Mouse (Mus musculus): Measurements from ENCODE around the gene Atg7. TPM values are rescaled to one million over a fixed set of nuclear protein-coding genes. Genes with fewer than 3 reads are reported as not detected.

Gene Atg7
- polyA plus RNA-seq, 1 experiment from 2014 or later: 18.4 TPM

- H3K27me3 ChIP-seq (ENCODE audit: control insufficient read depth, insufficient read depth, low read length): no peaks in the 10 kb centered on the region
- H3K36me3 ChIP-seq (ENCODE audit: control insufficient read depth, insufficient read depth, low read length): no peaks in the 10 kb centered on the region
- no peaks in the 10 kb centered on the region for H3K4me1 ChIP-seq (ENCODE audit: control insufficient read depth, insufficient read depth, low read length)
- H3K9ac ChIP-seq (replicated peaks; ENCODE audit: low read length): no peak overlapping the region
- DNase-seq: no peak
- no peak overlapping the region for H3K27ac ChIP-seq (replicated peaks; ENCODE audit: low read depth, low read length)
- no peak overlapping the region for H3K4me3 ChIP-seq (replicated peaks; ENCODE audit: low read depth, low read length)
- H3K4me2 ChIP-seq (ENCODE audit: low read length): no peak overlapping the region
- 75% methylated on average over 9 of the region's 9 CpGs for WGBS
- no peak for ATAC-seq (ENCODE audit: low FRiP score, low TSS enrichment)
- no peaks in the 10 kb centered on the region for H3K9me3 ChIP-seq (ENCODE audit: control insufficient read depth, low read length)
These were observed 190.3 kb downstream of the Atg7 start for GRCm38 (mm10) chr6:114833058-114833685.

DNA sequence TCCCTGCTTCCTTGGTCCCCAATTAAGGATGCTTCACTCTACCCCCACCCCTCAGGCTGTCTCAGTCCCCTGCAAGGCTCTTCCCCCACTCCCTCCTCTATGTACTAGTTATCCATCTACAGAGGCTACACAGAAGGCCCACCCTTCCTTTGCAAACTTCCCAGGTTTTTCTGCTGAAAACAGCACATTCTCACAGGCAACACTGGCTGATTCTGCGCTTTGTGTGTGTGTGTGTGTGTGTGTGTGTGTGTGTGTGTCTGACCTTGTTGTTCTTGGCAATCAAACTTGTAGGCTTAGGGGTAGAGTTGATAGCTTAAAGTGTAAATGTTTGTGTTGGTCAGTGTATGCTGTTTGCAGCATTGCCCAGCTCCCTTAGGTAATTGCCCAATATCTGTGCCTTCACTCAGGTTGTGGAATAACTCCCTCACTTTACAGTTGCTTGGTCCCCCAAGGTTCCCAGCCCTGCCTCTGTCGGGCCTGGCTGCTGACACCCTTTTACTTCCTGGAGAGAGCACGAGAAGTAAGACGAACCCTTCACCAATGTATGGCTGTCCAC, 191.0 kb downstream of the Atg7 start:
- 88% methylated on average over 4 of the region's 4 CpGs for WGBS
- Histone ChIP-seq H3K27me3 (ENCODE audit: control insufficient read depth, insufficient read depth, low read length) (no peaks in the 10 kb centered on the region), H3K9ac (replicated peaks; ENCODE audit: low read length) (no peak overlapping the region), H3K27ac (replicated peaks; ENCODE audit: low read depth, low read length) (no peak overlapping the region), H3K4me3 (replicated peaks; ENCODE audit: low read depth, low read length) (no peak overlapping the region), H3K4me2 (ENCODE audit: low read length) (no peak overlapping the region), H3K9me3 (ENCODE audit: control insufficient read depth, low read length) (no peaks in the 10 kb centered on the region), H3K4me1 (ENCODE audit: control insufficient read depth, insufficient read depth, low read length) (no peaks in the 10 kb centered on the region), H3K36me3 (ENCODE audit: control insufficient read depth, insufficient read depth, low read length) (no peaks in the 10 kb centered on the region)
- ATAC-seq (ENCODE audit: low FRiP score, low TSS enrichment) (no peak), DNase-seq (no peak)

DNA sequence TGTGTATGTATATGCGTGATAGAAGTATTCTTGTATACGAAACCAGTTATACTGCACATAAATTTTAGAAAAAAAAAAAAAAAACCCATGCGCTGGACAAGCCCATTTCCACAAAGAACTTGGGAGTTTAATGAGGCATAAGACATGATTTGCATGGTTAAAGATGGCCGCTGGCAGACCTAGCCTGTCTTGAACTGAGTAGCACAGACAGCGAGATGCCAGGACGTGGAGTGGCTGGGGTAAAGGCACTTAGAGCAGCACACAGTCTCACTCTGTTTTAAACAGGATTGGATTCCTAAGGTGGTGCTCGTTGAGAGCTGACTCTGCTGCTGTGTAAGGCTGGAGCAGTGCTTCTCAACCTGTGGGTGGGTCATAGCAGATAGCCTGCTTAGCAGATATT, 192.4 kb downstream of the Atg7 start:
- no peak for ATAC-seq (ENCODE audit: low FRiP score, low TSS enrichment)
- WGBS: 91% methylated on average over 7 of the region's 7 CpGs
- DNase-seq: no peak

DNA sequence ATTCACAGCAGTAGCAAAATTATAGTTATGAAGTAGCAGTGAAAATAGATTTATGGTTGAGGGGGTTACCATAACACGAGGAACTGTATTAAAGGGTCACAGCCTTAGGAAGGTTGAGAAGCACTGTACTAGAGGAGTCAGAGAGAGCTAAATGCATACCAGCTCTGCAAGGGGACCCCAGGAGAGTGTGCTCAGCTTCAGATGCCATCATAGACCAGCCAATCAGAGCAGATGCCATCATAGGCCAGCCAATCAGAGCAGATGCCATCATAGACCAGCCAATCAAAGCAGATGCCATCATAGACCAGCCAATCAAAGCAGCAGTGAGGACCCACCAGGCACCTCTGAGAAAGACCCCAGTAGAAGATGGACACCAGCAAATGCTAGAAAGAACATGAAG, 192.9 kb downstream of the Atg7 start:
- no peak overlapping the region for H3K27ac ChIP-seq (replicated peaks; ENCODE audit: low read depth, low read length)
- DNase-seq: no peak
- H3K27me3 ChIP-seq (ENCODE audit: control insufficient read depth, insufficient read depth, low read length): no peaks in the 10 kb centered on the region
- no peak overlapping the region for H3K4me2 ChIP-seq (ENCODE audit: low read length)
- no peak overlapping the region for H3K9ac ChIP-seq (replicated peaks; ENCODE audit: low read length)
- ATAC-seq (ENCODE audit: low FRiP score, low TSS enrichment): no peak
- no peaks in the 10 kb centered on the region for H3K9me3 ChIP-seq (ENCODE audit: control insufficient read depth, low read length)
- 93% methylated on average over 1 of the region's 1 CpGs for WGBS
- no peak overlapping the region for H3K4me3 ChIP-seq (replicated peaks; ENCODE audit: low read depth, low read length)
- H3K4me1 ChIP-seq (ENCODE audit: control insufficient read depth, insufficient read depth, low read length): no peaks in the 10 kb centered on the region
- H3K36me3 ChIP-seq (ENCODE audit: control insufficient read depth, insufficient read depth, low read length): no peaks in the 10 kb centered on the region

More for the DNA sequence above, 192.4 kb downstream of the Atg7 start:
- Histone ChIP-seq H3K4me1 (ENCODE audit: control insufficient read depth, insufficient read depth, low read length) (no peaks in the 10 kb centered on the region), H3K36me3 (ENCODE audit: control insufficient read depth, insufficient read depth, low read length) (no peaks in the 10 kb centered on the region), H3K4me2 (ENCODE audit: low read length) (no peak overlapping the region), H3K9me3 (ENCODE audit: control insufficient read depth, low read length) (no peaks in the 10 kb centered on the region), H3K9ac (replicated peaks; ENCODE audit: low read length) (no peak overlapping the region), H3K4me3 (replicated peaks; ENCODE audit: low read depth, low read length) (no peak overlapping the region), H3K27me3 (ENCODE audit: control insufficient read depth, insufficient read depth, low read length) (no peaks in the 10 kb centered on the region), H3K27ac (replicated peaks; ENCODE audit: low read depth, low read length) (no peak overlapping the region)

DNA sequence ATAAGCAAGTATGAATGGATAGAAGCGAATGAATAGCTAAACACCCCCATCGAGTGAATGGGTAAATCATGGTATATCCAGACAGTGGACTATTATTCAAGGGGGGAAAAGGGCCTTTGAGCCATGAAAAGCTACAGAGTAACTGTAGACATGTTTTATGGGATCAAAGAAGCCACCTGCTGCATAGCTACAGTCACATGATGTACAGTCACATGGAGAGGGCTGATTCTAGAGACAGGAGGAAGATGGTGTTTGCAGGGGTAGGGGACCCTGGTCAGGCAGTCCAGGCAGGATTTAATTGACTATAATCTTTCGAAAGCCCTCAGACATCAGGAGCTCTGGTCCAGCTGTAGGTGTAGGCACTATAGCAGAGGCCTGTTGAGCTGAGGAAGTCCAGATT, 193.5 kb downstream of the Atg7 start:
- Histone ChIP-seq H3K27me3 (ENCODE audit: control insufficient read depth, insufficient read depth, low read length) (no peaks in the 10 kb centered on the region), H3K36me3 (ENCODE audit: control insufficient read depth, insufficient read depth, low read length) (no peaks in the 10 kb centered on the region), H3K4me3 (replicated peaks; ENCODE audit: low read depth, low read length) (no peak overlapping the region), H3K27ac (replicated peaks; ENCODE audit: low read depth, low read length) (no peak overlapping the region), H3K4me2 (ENCODE audit: low read length) (no peak overlapping the region), H3K9me3 (ENCODE audit: control insufficient read depth, low read length) (no peaks in the 10 kb centered on the region), H3K4me1 (ENCODE audit: control insufficient read depth, insufficient read depth, low read length) (0 out of 2 replicates have a peak, but pooled peaks cover 6% of the 10 kb centered on the region), H3K9ac (replicated peaks; ENCODE audit: low read length) (no peak overlapping the region)
- DNase-seq: no peak
- no peak for ATAC-seq (ENCODE audit: low FRiP score, low TSS enrichment)
- WGBS: 80% methylated on average over 3 of the region's 3 CpGs

GRCm38 (mm10) chr6:114838872-114839271, 196.0 kb downstream of the Atg7 start:
- Histone ChIP-seq H3K4me2 (ENCODE audit: low read length) (no peak overlapping the region), H3K27me3 (ENCODE audit: control insufficient read depth, insufficient read depth, low read length) (no peaks in the 10 kb centered on the region), H3K4me3 (replicated peaks; ENCODE audit: low read depth, low read length) (no peak overlapping the region), H3K9ac (replicated peaks; ENCODE audit: low read length) (no peak overlapping the region), H3K27ac (replicated peaks; ENCODE audit: low read depth, low read length) (no peak overlapping the region), H3K9me3 (ENCODE audit: control insufficient read depth, low read length) (no peaks in the 10 kb centered on the region), H3K4me1 (ENCODE audit: control insufficient read depth, insufficient read depth, low read length) (0 out of 2 replicates have a peak, but pooled peaks cover 7% of the 10 kb centered on the region), H3K36me3 (ENCODE audit: control insufficient read depth, insufficient read depth, low read length) (no peaks in the 10 kb centered on the region)
- no peak for ATAC-seq (ENCODE audit: low FRiP score, low TSS enrichment)
- no peak for DNase-seq
- 90% methylated on average over 4 of the region's 4 CpGs for WGBS

DNA sequence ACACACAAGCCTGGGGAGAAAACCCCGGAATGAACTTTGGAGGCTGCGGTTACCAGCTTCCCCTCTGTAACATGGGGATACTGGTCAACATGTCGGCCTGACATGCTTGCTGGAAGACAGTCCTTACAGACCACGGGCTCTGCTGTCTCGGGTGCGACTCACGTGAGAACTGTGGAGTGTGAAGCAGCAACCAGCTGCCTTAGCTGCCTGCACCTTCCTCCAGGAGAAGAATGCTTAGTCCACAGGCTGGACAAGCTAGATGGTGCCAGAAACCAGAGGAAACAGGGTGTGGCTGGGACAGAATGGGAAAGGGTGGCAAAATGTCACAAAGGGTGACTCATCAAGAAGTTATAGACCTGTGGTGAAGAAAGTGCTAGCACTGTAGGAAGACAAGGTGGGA, 197.1 kb downstream of the Atg7 start:
- H3K27ac ChIP-seq (replicated peaks; ENCODE audit: low read depth, low read length): no peak overlapping the region
- WGBS: 93% methylated on average over 7 of the region's 7 CpGs
- no peak overlapping the region for H3K4me3 ChIP-seq (replicated peaks; ENCODE audit: low read depth, low read length)
- H3K4me2 ChIP-seq (ENCODE audit: low read length): no peak overlapping the region
- no peak overlapping the region for H3K9ac ChIP-seq (replicated peaks; ENCODE audit: low read length)
- 0 out of 2 replicates have a peak, but pooled peaks cover 7% of the 10 kb centered on the region for H3K4me1 ChIP-seq (ENCODE audit: control insufficient read depth, insufficient read depth, low read length)
- no peaks in the 10 kb centered on the region for H3K36me3 ChIP-seq (ENCODE audit: control insufficient read depth, insufficient read depth, low read length)
- DNase-seq: no peak
- H3K27me3 ChIP-seq (ENCODE audit: control insufficient read depth, insufficient read depth, low read length): no peaks in the 10 kb centered on the region
- ATAC-seq (ENCODE audit: low FRiP score, low TSS enrichment): no peak
- no peaks in the 10 kb centered on the region for H3K9me3 ChIP-seq (ENCODE audit: control insufficient read depth, low read length)

GRCm38 (mm10) chr6:114842131-114842530, 199.2 kb downstream of the Atg7 start:
- H3K4me2 ChIP-seq (ENCODE audit: low read length): no peak overlapping the region
- 81% methylated on average over 3 of the region's 3 CpGs for WGBS
- no peak overlapping the region for H3K9ac ChIP-seq (replicated peaks; ENCODE audit: low read length)
- H3K9me3 ChIP-seq (ENCODE audit: control insufficient read depth, low read length): no peaks in the 10 kb centered on the region
- ATAC-seq (ENCODE audit: low FRiP score, low TSS enrichment): no peak
- H3K36me3 ChIP-seq (ENCODE audit: control insufficient read depth, insufficient read depth, low read length): no peaks in the 10 kb centered on the region
- peaks cover 13% of the 10 kb centered on the region for H3K4me1 ChIP-seq (ENCODE audit: control insufficient read depth, insufficient read depth, low read length)
- H3K27me3 ChIP-seq (ENCODE audit: control insufficient read depth, insufficient read depth, low read length): no peaks in the 10 kb centered on the region
- DNase-seq: no peak
- H3K4me3 ChIP-seq (replicated peaks; ENCODE audit: low read depth, low read length): no peak overlapping the region
- no peak overlapping the region for H3K27ac ChIP-seq (replicated peaks; ENCODE audit: low read depth, low read length)

GRCm38 (mm10) chr6:114842863-114843262, 200.0 kb downstream of the Atg7 start:
- H3K36me3 ChIP-seq (ENCODE audit: control insufficient read depth, insufficient read depth, low read length): no peaks in the 10 kb centered on the region
- DNase-seq: no peak
- WGBS: 90% methylated on average over 2 of the region's 2 CpGs
- no peak overlapping the region for H3K4me2 ChIP-seq (ENCODE audit: low read length)
- no peaks in the 10 kb centered on the region for H3K9me3 ChIP-seq (ENCODE audit: control insufficient read depth, low read length)
- no peaks in the 10 kb centered on the region for H3K27me3 ChIP-seq (ENCODE audit: control insufficient read depth, insufficient read depth, low read length)
- peaks cover 13% of the 10 kb centered on the region for H3K4me1 ChIP-seq (ENCODE audit: control insufficient read depth, insufficient read depth, low read length)
- no peak for ATAC-seq (ENCODE audit: low FRiP score, low TSS enrichment)
- H3K9ac ChIP-seq (replicated peaks; ENCODE audit: low read length): no peak overlapping the region
- H3K4me3 ChIP-seq (replicated peaks; ENCODE audit: low read depth, low read length): no peak overlapping the region
- no peak overlapping the region for H3K27ac ChIP-seq (replicated peaks; ENCODE audit: low read depth, low read length)

Data from midbrain, embryonic 14.5 days (tissue).